Mouse (Mus musculus) megakaryocyte, embryonic 14.5 days (primary cell): ENCODE results near the gene Zfp750. TPM values are rescaled to one million over a fixed set of nuclear protein-coding genes. Genes with fewer than 3 reads are reported as not detected.

Experiments used
- H3K27me3 ChIP-seq: replicated peaks from 2 replicates; pipeline ENCODE3; 2012; ENCODE audit warnings: inconsistent platforms
- H3K36me3 ChIP-seq: replicated peaks from 2 replicates; pipeline ENCODE3; 2012; ENCODE audit warnings: low read length, inconsistent platforms, mixed read lengths
- H3K4me1 ChIP-seq: 2 replicates; pipeline ENCODE4 v1.6.1; 2012; ENCODE audit warnings: inconsistent platforms
- H3K4me3 ChIP-seq: replicated peaks from 2 replicates; pipeline ENCODE3; 2012; ENCODE audit warnings: moderate library complexity, mild to moderate bottlenecking, inconsistent platforms
- H3K9me3 ChIP-seq: 2 replicates; pipeline ENCODE4 v1.6.1; 2012; ENCODE audit warnings: inconsistent platforms
- FLI1 ChIP-seq: IDR thresholded peaks from 2 replicates; pipeline ENCODE4 v1.6.1; 2012; ENCODE audit warnings: low read length, inconsistent platforms, mixed read lengths
- GATA1 ChIP-seq: IDR thresholded peaks from 3 replicates; pipeline ENCODE4 v1.6.1; 2012; ENCODE audit warnings: mixed read lengths, low read length, inconsistent platforms, borderline replicate concordance
- polyA plus RNA-seq: library from polyadenylated mRNA; stranded (reverse); fragments of >175 nt; gene quantifications from 2 replicates; pipeline ENCODE4 v1.2.3, GENCODE M21; 2012; ENCODE audit warnings: low replicate concordance; ENCODE audit not compliant: insufficient read depth

Gene Zfp750
- polyA plus RNA-seq, 1 experiment: 0.09 TPM

- H3K4me1 ChIP-seq: peaks cover 87% of the 10 kb centered on the region
- H3K36me3 ChIP-seq: peaks cover 39% of the 10 kb centered on the region
- TF ChIP-seq GATA1 (no peak), FLI1 (no peak)
Measured at GRCm38 (mm10) chr11:121552167-121552566, 33.0 kb upstream of the Zfp750 start.

DNA sequence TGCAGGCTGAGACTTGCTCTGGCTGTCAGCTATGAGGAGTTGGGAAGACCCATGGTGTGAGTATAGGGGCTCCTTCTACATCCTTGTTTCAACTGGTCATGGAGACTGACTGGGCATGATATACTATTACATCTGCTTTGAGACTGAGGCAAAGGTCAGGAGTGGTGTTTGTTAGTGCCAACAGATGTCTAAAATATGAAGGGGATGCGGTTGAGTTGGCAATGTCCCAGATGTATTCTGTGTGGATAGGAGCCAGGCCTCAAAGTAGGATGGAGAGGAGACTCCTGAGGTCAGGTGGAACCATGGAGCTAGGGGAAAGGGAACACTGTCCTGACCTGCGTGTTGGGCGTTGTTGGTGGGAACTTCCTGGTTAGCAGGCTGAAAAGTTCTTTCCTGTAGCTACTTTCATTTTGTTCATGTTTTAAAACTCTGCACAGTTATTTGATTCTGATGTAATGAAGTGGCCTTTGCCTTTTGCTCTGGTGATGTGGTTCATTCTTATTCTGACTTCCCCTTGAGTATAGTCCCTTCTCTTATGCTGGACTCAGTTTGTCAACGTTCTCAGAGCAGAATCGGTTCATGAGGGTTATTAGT lies 32.2 kb upstream of the Zfp750 start:
- H3K9me3 ChIP-seq: no peaks in the 10 kb centered on the region
- H3K4me3 ChIP-seq: no peak overlapping the region
- peaks cover 31% of the 10 kb centered on the region for H3K36me3 ChIP-seq
- no peaks in the 10 kb centered on the region for H3K27me3 ChIP-seq
- TF ChIP-seq FLI1 (no peak), GATA1 (no peak)
- H3K4me1 ChIP-seq: peaks cover 89% of the 10 kb centered on the region

More at GRCm38 (mm10) chr11:121552167-121552566, 33.0 kb upstream of the Zfp750 start:
- Histone ChIP-seq H3K9me3 (no peaks in the 10 kb centered on the region), H3K4me3 (peak overlapping the region; percentile 29), H3K27me3 (no peaks in the 10 kb centered on the region)

DNA sequence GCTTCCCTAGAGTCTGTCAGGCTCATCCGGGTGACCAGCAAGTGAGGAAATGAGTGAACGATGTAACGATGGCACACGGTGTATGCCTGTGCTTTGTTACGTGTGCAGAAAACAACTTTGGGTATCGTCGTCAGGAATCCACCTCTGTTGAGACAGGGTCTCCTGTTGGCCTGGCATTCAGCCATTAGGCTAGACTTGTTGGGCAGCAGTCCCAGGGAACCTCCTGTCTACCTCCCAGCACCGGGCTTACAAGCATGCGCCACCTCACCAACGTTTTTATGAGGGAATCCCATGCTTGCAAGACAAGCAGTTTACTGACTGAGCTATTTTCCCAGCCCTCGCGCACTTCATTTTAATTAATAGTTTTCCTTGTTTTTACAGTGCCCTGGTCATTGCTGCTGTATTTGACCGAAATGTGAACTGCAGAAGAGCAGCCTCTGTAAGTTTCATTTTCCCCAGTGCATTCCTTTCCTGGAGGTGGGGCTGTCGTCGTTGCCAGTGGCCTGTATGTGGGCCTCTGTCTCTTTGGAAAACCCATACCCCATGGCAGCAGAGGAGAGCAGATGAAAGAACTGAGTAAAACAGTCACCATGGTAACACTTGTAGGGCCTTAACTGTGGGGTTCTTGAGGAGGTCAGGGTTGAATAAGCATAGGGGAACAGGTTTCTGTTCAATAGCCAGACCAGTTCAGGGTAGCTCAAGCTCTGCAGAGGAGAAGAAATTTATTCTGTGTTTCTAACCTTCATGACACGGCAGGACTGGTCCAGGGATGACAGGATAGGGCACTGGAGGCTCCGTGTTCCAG lies 30.9 kb upstream of the Zfp750 start:
- TF ChIP-seq FLI1 (no peak), GATA1 (no peak)
- peaks cover 26% of the 10 kb centered on the region for H3K36me3 ChIP-seq
- no peaks in the 10 kb centered on the region for H3K9me3 ChIP-seq
- H3K4me3 ChIP-seq: peak overlapping the region; percentile 11
- H3K27me3 ChIP-seq: no peaks in the 10 kb centered on the region
- peaks cover 97% of the 10 kb centered on the region for H3K4me1 ChIP-seq

- TF ChIP-seq GATA1: no peak
- no peak for TF ChIP-seq FLI1
- no peaks in the 10 kb centered on the region for H3K27me3 ChIP-seq
- H3K36me3 ChIP-seq: peaks cover 33% of the 10 kb centered on the region
- H3K9me3 ChIP-seq: no peaks in the 10 kb centered on the region
- H3K4me1 ChIP-seq: peaks cover 95% of the 10 kb centered on the region
- peak overlapping the region; percentile 31 for H3K4me3 ChIP-seq
Measured at GRCm38 (mm10) chr11:121548996-121549842, 30.1 kb upstream of the Zfp750 start.

DNA sequence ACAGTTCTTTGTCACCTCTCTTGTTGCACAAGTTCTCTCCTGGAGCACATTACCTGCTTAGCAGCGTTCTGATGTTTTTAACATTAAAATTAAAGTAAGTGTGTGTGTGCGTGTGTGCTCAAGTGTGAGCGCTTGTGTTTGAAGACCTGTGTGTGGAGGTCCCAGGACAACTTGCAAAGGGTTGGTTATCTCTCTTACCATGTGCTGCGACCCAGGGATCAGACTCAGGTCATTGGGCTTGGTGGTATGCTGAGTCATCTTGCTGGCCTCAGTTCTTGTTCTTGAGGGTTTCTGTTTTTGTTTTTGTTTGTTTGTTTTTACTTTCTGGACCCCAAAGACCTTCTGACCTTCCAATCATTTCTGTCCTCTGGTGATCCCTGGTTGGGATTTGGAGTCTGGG lies 28.8 kb upstream of the Zfp750 start:
- H3K36me3 ChIP-seq: peaks cover 42% of the 10 kb centered on the region
- H3K27me3 ChIP-seq: no peaks in the 10 kb centered on the region
- H3K4me3 ChIP-seq: peak overlapping the region; percentile 62
- no peaks in the 10 kb centered on the region for H3K9me3 ChIP-seq
- no peak for TF ChIP-seq GATA1
- no peak for TF ChIP-seq FLI1
- peaks cover 97% of the 10 kb centered on the region for H3K4me1 ChIP-seq

DNA sequence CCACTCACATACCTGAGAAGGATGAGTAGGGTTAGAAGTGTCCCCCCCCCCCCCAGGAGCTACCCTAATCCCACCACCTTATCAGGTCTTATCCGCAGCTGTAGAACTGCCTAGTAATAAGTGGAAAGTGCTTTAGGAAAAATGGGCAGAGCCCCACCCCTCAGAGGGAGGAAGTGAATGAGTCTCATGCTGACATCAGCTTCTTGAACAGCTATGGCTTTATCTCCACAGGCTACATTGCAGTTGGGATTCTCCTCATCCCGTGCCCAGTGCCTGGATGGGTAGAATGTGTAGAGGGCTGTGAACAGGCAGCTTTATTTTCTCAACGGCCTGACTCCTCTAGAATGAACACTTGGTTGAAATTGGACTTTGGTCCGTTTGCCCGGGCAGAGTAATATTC lies 28.1 kb upstream of the Zfp750 start:
- peaks cover 49% of the 10 kb centered on the region for H3K36me3 ChIP-seq

GRCm38 (mm10) chr11:121545398-121546034 lies 26.4 kb upstream of the Zfp750 start:
- Histone ChIP-seq H3K4me1 (peaks cover 79% of the 10 kb centered on the region), H3K27me3 (no peaks in the 10 kb centered on the region), H3K9me3 (no peaks in the 10 kb centered on the region), H3K4me3 (no peak overlapping the region), H3K36me3 (peaks cover 54% of the 10 kb centered on the region)
- no peak for TF ChIP-seq FLI1
- no peak for TF ChIP-seq GATA1

More for the DNA sequence above, 28.1 kb upstream of the Zfp750 start:
- Histone ChIP-seq H3K4me3 (peak overlapping the region; percentile 46), H3K4me1 (peaks cover 90% of the 10 kb centered on the region), H3K27me3 (no peaks in the 10 kb centered on the region), H3K9me3 (no peaks in the 10 kb centered on the region)
- TF ChIP-seq GATA1 (no peak), FLI1 (no peak)

DNA sequence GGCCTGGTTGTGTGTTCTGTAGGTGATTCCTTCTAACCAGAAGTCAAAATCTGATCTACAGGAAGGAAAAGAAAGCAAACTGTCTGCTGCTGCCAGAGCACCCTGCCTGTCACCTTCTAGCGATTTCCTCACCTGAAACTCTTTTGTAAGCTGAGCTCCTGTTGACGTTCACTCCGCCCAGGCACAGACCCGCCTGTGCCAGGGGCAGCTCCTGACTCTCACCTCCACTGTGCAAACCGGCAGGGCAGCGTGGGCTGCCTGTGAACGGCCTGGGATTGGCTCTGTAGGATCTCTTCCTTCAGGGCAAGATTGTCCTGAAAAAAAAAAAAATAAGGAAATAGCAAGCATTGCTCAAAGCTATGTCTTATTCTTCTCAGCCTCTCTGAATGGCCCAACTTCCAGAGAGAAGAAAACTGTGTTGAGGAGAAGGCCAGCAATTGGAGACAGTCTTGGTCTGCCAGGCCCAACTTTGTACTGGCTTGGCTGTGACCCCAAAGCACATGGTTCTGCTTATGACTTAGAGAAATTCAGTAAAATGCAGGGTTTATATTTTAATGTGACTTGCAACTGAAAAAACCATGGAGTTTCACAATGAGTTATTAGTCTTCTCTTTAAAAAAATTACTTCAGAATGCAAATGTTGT lies 25.7 kb upstream of the Zfp750 start:
- no peak for TF ChIP-seq GATA1
- no peak for TF ChIP-seq FLI1
- Histone ChIP-seq H3K9me3 (no peaks in the 10 kb centered on the region), H3K4me3 (no peak overlapping the region), H3K4me1 (peaks cover 79% of the 10 kb centered on the region), H3K36me3 (peaks cover 53% of the 10 kb centered on the region), H3K27me3 (no peaks in the 10 kb centered on the region)

- H3K4me1 ChIP-seq: peaks cover 72% of the 10 kb centered on the region
- no peak overlapping the region for H3K4me3 ChIP-seq
- no peaks in the 10 kb centered on the region for H3K9me3 ChIP-seq
- H3K36me3 ChIP-seq: peaks cover 53% of the 10 kb centered on the region
- no peaks in the 10 kb centered on the region for H3K27me3 ChIP-seq
- TF ChIP-seq FLI1 (no peak), GATA1 (no peak)
Measured at GRCm38 (mm10) chr11:121543922-121544321, 24.8 kb upstream of the Zfp750 start.
